Mouse (Mus musculus): Measurements from ENCODE around the gene Hnrnpab.

DNA sequence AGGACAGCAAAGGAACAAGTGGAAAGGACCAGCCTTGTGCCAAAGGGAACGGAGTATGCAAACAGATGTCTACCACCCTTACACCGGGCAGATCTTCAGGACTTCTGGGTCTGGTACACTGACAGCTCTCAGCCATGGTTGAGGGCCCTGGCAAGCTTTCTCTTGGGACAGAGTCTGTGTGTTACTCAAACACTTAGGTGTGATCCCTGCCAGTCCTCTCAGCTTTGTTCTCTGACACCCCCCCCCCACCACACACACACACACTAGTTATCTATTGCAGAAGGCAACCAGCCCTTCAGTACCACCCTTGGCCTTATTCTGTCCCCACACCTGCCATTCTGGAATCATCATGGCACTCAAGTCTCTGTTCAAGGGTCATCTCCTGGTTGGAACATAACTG is 15.1 kb upstream of the Hnrnpab start:
- TF ChIP-seq CTCF (IDR thresholded peaks at IDR 0.05; ENCODE audit: insufficient read depth, low read length) (no peak), POLR2A (IDR thresholded peaks at IDR 0.05; ENCODE audit: borderline replicate concordance, extremely low read depth, low read depth, low read length) (no peak)
